Mouse (Mus musculus) limb, embryonic 15.5 days (tissue): ENCODE results near the gene Ghr. TPM values are rescaled to one million over a fixed set of nuclear protein-coding genes. Genes with fewer than 3 reads are reported as not detected.

ENCODE experiments used
- ATAC-seq: fragments of 200-750 bp; cut with Nextera tagmentation; 2 replicates; pipeline ENCODE4 v1.8.0; 2017; ENCODE audit warnings: low read depth, moderate TSS enrichment; ENCODE audit not compliant: insufficient number of reproducible peaks, low FRiP score, low TSS enrichment
- H3K27ac ChIP-seq: fragments of 300-500 bp; sonication (generic); 2 replicates; pipeline ENCODE4 v1.5.1; 2015; ENCODE audit warnings: moderate library complexity, mild to moderate bottlenecking, inconsistent platforms
- H3K27me3 ChIP-seq: fragments of 300-500 bp; sonication (generic); 2 replicates; pipeline ENCODE4 v1.6.1; 2015; ENCODE audit warnings: inconsistent platforms
- H3K36me3 ChIP-seq: fragments of 300-500 bp; sonication (generic); 2 replicates; pipeline ENCODE4 v1.6.1; 2015; ENCODE audit warnings: inconsistent platforms
- H3K4me1 ChIP-seq: fragments of 300-500 bp; sonication (generic); 2 replicates; pipeline ENCODE4 v1.6.1; 2015; ENCODE audit warnings: inconsistent platforms
- H3K4me2 ChIP-seq: fragments of 300-500 bp; sonication (generic); 2 replicates; pipeline ENCODE4 v1.6.1; 2015; ENCODE audit warnings: mild to moderate bottlenecking, inconsistent platforms
- H3K4me3 ChIP-seq: fragments of 300-500 bp; sonication (generic); 2 replicates; pipeline ENCODE4 v1.5.1; 2015; ENCODE audit warnings: mild to moderate bottlenecking, inconsistent platforms
- H3K9ac ChIP-seq: fragments of 300-500 bp; sonication (generic); 2 replicates; pipeline ENCODE4 v1.6.1; 2015; ENCODE audit warnings: inconsistent platforms
- H3K9me3 ChIP-seq: fragments of 300-500 bp; sonication (generic); 2 replicates; pipeline ENCODE4 v1.6.1; 2016; ENCODE audit warnings: inconsistent platforms
- WGBS: fragments of 180-500 bp; shearing (Covaris S2); methylation state at CpG from one replicate; pipeline ENCODE4 v1.1.7; 2015; 5-methylcytosine and 5-hydroxymethylcytosine counted together
- polyA plus RNA-seq: library from polyadenylated mRNA; unstranded; fragments of >200 nt; fragmentation: Nextera tagmentation; extraction: Ambion mirVana; gene quantifications from 2 replicates; pipeline ENCODE4 v1.2.1, GENCODE M21; 2015

Ghr gene
- polyA plus RNA-seq, 1 experiment from 2014 or later = 83.3 TPM

DNA sequence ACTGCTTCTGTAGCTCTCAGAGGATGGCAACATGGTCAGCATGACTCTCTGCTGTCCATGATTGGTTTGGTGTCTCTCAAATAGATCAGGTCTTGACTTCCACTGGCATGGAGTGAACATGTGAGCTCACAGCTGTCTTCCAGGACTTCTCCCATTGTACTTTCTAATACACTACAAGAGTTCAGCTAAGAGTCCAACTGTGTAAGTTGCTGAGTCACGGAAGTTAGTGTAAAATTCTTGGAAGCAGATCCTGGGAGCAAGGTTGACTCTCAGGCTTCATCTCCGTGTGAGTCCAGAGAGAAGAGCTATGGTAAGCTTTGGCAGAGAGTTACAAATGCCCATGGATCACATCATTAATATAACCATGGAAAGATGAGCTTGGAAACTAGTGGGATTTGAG, 229.6 kb downstream of the Ghr start:
- Histone ChIP-seq H3K4me3 (no peak overlapping the region), H3K4me1 (no peaks in the 10 kb centered on the region), H3K9me3 (no peaks in the 10 kb centered on the region), H3K36me3 (no peaks in the 10 kb centered on the region), H3K27ac (no peak overlapping the region), H3K27me3 (no peaks in the 10 kb centered on the region), H3K4me2 (no peak overlapping the region), H3K9ac (no peak overlapping the region)
- ATAC-seq = no peak
- 79% methylated on average over 2 of the region's 2 CpGs for WGBS

DNA sequence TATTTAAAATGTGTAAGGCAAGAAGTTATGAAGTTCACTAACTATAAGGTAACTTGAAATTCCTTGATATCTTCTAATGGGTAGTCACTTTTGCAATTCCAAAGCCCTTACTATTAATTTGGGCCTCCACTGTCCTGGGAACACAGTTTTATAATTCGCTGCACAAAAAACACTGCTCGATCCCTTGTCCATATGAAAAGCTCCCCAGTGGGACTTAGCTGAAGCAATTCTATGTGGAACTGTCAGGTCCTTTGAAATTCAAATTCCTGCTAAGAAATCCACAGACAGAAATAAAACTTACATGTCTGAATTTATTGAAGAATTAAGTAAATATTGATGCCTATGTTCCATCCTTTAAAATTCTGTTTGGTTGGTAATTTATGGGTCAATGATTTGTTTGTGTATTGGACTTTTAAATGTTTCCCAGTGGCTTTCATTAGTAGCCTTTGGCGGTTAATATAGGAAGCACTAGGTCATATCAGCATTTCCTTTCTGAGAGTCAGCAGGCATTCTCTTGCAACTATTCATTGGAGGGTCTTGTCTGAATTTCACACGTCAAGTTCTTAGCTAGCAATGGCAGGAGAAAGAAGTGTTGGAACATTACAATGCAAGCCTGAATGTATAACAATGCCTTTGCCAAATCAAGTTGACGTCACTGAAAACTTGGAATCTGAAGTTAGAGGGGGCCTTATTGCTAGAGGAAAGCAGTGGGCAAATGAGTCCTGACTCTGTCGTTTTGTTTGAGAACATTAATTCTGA, 233.8 kb downstream of the Ghr start:
- Histone ChIP-seq H3K4me1 (no peaks in the 10 kb centered on the region), H3K9ac (no peak overlapping the region), H3K27ac (no peak overlapping the region), H3K4me3 (no peak overlapping the region), H3K9me3 (no peaks in the 10 kb centered on the region), H3K4me2 (no peak overlapping the region), H3K27me3 (no peaks in the 10 kb centered on the region), H3K36me3 (no peaks in the 10 kb centered on the region)
- WGBS = 62% methylated on average over 6 of the region's 6 CpGs
- ATAC-seq = no peak

DNA sequence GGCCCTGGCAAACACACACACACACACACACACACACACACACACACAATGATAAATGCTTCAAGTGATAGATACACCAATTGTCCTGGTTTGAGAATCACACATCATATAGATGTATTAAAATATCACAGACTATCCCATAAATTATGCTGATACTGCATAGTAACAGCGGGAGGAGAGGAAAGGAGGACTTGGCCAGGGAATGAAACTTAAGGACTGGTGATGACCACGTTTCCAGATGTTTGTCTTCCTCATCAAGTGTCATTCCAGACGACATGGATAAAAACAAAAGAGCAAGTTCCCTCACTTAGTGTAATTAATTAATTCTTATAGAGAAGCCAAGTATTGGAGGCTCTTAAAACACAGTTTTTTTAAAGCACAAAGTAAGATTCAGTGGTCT, 236.6 kb downstream of the Ghr start:
- Histone ChIP-seq H3K9me3 (no peaks in the 10 kb centered on the region), H3K27me3 (no peaks in the 10 kb centered on the region), H3K4me3 (no peak overlapping the region), H3K4me1 (no peaks in the 10 kb centered on the region), H3K9ac (no peak overlapping the region), H3K27ac (no peak overlapping the region), H3K36me3 (no peaks in the 10 kb centered on the region), H3K4me2 (no peak overlapping the region)
- no peak for ATAC-seq
- WGBS = 76% methylated on average over 3 of the region's 3 CpGs

DNA sequence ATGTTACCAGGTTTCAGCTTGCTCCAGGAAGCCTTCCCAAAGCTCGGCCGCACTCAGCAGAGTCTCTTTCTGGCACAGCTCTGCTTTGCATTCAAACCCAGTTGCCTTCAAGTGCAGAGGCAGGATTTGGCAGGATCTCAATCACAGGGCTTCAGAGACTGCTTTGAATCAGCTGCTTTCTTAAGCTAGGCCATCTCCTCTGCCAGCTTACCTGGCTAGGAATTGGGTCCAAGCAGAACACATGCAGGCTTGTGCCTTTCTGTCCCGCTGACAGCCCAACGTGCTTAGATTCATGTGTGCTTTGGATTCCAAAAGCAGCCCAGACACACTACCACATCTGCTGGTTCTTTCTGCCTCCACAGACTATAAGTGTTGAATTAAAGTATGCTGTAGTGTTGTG, 238.7 kb downstream of the Ghr start:
- 66% methylated on average over 4 of the region's 4 CpGs for WGBS
- peaks cover 13% of the 10 kb centered on the region for H3K36me3 ChIP-seq

DNA sequence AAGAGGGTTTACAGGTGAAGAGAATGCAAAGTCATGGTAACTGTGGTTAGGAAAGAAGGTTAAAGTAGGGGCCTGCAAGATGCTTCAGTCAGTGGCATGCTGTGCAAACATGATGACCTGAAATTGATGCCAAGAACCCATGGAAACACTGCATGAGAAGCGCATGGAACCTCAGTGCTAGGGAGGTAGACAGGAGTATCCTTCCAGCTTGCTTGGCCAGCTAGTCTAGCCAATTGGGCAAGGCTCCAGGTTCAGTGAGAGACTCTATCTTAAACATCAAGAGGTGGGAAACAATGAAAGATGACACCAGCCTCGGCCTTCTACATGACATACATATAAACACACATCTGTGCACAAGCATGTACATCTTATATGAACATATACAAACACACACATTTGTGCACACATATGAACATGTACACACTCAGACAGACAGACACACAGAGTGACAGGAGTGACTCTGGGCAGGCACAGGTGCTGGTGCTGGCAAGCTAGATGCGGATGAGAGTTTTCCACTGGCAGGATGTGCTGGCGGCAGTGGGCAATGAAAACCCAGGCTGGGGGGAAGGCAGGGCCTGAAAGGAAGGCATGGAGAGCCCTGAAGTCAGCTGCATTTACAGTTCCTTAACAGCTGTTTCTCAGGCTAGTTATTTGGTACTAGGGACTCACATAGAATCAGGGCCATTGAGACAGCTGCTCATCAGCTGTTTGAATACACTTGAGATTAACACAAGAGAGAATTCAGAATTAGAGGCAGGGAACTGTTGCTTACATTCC, 241.3 kb downstream of the Ghr start:
- H3K9ac ChIP-seq = no peak overlapping the region
- no peak overlapping the region for H3K27ac ChIP-seq
- peaks cover 30% of the 10 kb centered on the region for H3K36me3 ChIP-seq
- no peaks in the 10 kb centered on the region for H3K27me3 ChIP-seq
- H3K9me3 ChIP-seq = no peaks in the 10 kb centered on the region
- H3K4me3 ChIP-seq = no peak overlapping the region
- WGBS = 71% methylated on average over 4 of the region's 4 CpGs
- no peak overlapping the region for H3K4me2 ChIP-seq
- ATAC-seq = no peak
- no peaks in the 10 kb centered on the region for H3K4me1 ChIP-seq

More for the DNA sequence above, 238.7 kb downstream of the Ghr start:
- Histone ChIP-seq H3K9me3 (no peaks in the 10 kb centered on the region), H3K9ac (no peak overlapping the region), H3K4me1 (no peaks in the 10 kb centered on the region), H3K4me3 (no peak overlapping the region), H3K27ac (peak overlapping the region; percentile 61), H3K27me3 (no peaks in the 10 kb centered on the region), H3K4me2 (no peak overlapping the region)
- peak; percentile 24; the same call in 1 of the 2 replicates for ATAC-seq

DNA sequence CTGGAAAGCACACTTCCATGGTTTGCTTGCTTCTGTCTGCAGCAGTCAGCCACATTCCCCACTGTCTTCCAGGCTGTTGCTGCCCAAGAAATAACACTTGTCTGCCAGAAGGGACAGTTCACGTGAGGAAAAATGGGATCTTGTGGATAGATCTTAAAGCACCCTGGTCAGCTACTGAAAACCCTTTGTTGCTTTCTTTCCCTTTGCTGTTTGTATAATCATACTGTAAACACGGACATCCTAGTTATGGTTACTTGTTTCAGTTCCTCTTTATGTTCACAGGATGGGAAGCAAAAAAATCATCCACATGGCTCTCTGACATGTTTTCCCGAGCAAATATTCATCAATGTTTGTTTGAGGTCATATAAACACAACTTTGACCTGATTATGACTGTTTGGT, 243.4 kb downstream of the Ghr start:
- no peak overlapping the region for H3K27ac ChIP-seq
- H3K4me1 ChIP-seq = no peaks in the 10 kb centered on the region
- H3K4me2 ChIP-seq = no peak overlapping the region
- no peak overlapping the region for H3K9ac ChIP-seq
- H3K9me3 ChIP-seq = no peaks in the 10 kb centered on the region
- no peak overlapping the region for H3K4me3 ChIP-seq
- no peaks in the 10 kb centered on the region for H3K27me3 ChIP-seq
- 85% methylated on average over 3 of the region's 3 CpGs for WGBS
- no peak for ATAC-seq
- H3K36me3 ChIP-seq = peaks cover 36% of the 10 kb centered on the region

DNA sequence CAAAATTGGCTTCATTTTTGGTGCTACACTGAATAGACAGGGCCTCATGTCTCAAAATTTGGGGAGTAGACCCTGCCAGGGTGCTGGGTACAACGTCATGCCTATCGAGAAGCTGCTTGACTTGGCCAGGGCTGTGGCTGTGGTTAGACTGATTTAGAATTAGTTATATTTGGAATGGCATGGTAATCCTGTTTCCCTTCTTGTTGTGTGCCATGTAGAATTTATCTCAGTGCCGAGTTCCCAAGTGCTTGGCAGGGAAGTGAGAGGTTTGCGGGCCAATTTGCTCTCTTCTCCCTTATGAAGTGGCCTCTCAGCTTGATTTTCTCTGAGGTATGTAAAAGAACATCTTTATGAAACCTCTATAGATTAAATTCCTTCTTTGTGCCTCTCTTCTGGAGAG, 250.8 kb downstream of the Ghr start:
- no peak overlapping the region for H3K4me3 ChIP-seq
- no peak overlapping the region for H3K27ac ChIP-seq
- H3K4me1 ChIP-seq = no peaks in the 10 kb centered on the region
- WGBS = 86% methylated on average over 4 of the region's 4 CpGs
- H3K36me3 ChIP-seq = peaks cover 29% of the 10 kb centered on the region
- H3K27me3 ChIP-seq = no peaks in the 10 kb centered on the region
- H3K4me2 ChIP-seq = no peak overlapping the region
- H3K9me3 ChIP-seq = no peaks in the 10 kb centered on the region
- H3K9ac ChIP-seq = no peak overlapping the region
- no peak for ATAC-seq

DNA sequence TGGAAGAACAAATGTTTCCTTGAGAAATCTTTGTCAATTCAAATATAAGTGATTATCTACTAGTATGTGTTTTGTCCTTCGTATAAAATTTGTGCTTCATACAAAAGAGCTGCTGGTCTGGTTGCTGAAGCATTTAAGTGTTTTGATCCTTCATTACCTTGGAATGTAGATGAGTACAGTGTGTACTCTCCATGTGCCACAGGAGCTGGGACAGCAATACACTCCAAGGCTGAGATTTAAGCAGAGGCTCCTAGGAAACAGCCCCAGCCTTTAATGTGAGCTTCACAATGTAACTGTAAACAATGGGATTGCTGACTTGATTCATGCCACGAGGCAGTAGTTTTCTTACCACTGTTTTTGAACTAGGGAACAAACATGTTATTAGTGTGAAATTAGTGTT, 251.5 kb downstream of the Ghr start:
- Histone ChIP-seq H3K9ac (no peak overlapping the region), H3K27ac (no peak overlapping the region), H3K4me3 (no peak overlapping the region), H3K36me3 (peaks cover 23% of the 10 kb centered on the region), H3K9me3 (no peaks in the 10 kb centered on the region), H3K4me2 (no peak overlapping the region), H3K4me1 (no peaks in the 10 kb centered on the region), H3K27me3 (no peaks in the 10 kb centered on the region)
- WGBS = 75% methylated on average over 2 of the region's 2 CpGs
- ATAC-seq = no peak

DNA sequence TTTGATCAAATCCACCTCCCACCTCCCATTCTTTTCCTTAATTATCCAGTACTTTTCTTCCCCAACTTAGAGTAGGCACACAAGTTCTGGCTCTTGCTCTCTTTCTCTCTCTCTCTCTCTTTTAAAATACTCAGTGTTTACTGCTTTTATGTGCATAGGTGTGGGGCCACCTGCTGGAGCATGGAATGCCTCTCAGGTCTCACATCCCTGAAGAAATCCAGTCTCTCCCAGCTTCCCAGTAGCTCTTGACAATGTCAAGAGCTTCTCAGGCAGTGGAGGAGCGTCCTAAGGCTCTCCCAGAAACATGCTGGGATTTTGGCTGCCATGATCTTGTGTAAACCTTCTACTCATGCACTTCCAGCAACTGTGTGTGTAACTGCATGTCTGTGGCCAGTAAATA, 253.0 kb downstream of the Ghr start:
- Histone ChIP-seq H3K27me3 (no peaks in the 10 kb centered on the region), H3K9me3 (no peaks in the 10 kb centered on the region), H3K4me2 (no peak overlapping the region), H3K4me3 (no peak overlapping the region), H3K27ac (no peak overlapping the region), H3K36me3 (peaks cover 19% of the 10 kb centered on the region), H3K4me1 (no peaks in the 10 kb centered on the region), H3K9ac (no peak overlapping the region)
- ATAC-seq = no peak
- WGBS = 78% methylated on average over 1 of the region's 1 CpGs

DNA sequence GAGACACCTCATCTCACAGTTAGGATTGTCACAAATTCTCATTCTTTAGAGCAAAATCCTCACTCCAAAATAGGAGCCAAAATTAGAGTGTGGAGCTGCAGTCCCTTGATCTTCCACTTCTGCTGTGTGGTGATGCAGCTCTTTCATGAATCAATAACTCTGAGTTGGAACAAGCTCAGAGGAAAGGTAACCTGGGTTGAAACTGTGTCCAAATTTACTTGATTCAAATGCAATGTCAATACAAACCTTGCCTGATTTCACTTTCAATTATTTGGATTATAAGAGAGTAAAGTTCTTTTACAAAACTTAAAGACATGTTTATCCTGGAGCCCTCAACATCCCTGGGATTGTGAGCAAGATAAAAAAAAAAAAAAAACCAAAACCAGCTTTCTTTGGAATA, 260.3 kb downstream of the Ghr start:
- Histone ChIP-seq H3K9ac (no peak overlapping the region), H3K9me3 (no peaks in the 10 kb centered on the region), H3K4me1 (no peaks in the 10 kb centered on the region), H3K4me2 (no peak overlapping the region), H3K27ac (no peak overlapping the region), H3K36me3 (peaks cover 14% of the 10 kb centered on the region), H3K4me3 (no peak overlapping the region), H3K27me3 (no peaks in the 10 kb centered on the region)
- no peak for ATAC-seq

DNA sequence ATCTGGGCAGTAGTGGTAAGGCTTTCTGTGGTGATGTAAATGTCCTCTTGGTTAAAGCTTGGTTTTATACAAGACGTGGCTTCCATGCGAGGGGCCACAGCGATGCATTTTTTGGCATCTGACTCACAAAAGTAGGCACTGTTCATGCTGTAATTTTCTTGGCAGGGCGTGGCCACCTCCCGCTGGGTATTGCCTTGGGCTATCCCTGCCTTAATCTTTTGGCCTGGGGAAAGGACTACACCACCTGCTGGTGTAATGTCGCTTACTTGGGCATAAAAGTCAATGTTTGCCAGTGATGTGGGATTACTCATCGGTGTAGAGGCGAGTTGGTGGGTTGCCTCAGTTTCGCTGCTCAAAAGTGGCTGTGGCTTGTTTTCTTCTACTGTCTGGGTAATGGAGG, 263.4 kb downstream of the Ghr start:
- H3K4me3 ChIP-seq = no peak overlapping the region
- no peak overlapping the region for H3K27ac ChIP-seq
- no peaks in the 10 kb centered on the region for H3K4me1 ChIP-seq
- ATAC-seq = no peak
- H3K4me2 ChIP-seq = no peak overlapping the region
- no peak overlapping the region for H3K9ac ChIP-seq
- 82% methylated on average over 9 of the region's 9 CpGs for WGBS
- H3K36me3 ChIP-seq = peaks cover 11% of the 10 kb centered on the region
- no peaks in the 10 kb centered on the region for H3K9me3 ChIP-seq
- no peaks in the 10 kb centered on the region for H3K27me3 ChIP-seq

DNA sequence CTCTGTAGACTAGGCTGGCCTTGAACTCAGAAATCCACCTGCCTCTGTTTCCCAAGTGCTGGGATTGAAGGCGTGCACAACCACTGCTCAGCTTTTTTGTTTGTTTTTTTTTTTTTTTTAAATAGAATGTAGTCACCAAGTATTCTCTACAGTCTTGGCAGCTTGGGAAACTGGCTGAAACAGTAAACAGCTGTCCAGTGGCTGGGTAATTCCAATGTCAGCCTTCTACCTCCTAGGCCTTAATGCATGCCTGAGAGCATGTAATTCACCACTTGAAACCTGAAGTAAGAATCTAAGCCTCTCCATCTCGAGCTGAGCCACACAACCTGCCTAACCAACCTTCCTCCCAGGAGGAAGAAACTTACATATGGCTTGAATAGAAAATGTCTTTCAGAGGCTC, 266.7 kb downstream of the Ghr start:
- 67% methylated on average over 2 of the region's 2 CpGs for WGBS
- H3K4me3 ChIP-seq = no peak overlapping the region
- no peaks in the 10 kb centered on the region for H3K4me1 ChIP-seq
- no peak overlapping the region for H3K9ac ChIP-seq
- no peaks in the 10 kb centered on the region for H3K27me3 ChIP-seq
- H3K4me2 ChIP-seq = no peak overlapping the region
- H3K27ac ChIP-seq = no peak overlapping the region
- peaks cover 11% of the 10 kb centered on the region for H3K36me3 ChIP-seq
- no peak for ATAC-seq
- H3K9me3 ChIP-seq = no peaks in the 10 kb centered on the region
